In the genomic region with DNA sequence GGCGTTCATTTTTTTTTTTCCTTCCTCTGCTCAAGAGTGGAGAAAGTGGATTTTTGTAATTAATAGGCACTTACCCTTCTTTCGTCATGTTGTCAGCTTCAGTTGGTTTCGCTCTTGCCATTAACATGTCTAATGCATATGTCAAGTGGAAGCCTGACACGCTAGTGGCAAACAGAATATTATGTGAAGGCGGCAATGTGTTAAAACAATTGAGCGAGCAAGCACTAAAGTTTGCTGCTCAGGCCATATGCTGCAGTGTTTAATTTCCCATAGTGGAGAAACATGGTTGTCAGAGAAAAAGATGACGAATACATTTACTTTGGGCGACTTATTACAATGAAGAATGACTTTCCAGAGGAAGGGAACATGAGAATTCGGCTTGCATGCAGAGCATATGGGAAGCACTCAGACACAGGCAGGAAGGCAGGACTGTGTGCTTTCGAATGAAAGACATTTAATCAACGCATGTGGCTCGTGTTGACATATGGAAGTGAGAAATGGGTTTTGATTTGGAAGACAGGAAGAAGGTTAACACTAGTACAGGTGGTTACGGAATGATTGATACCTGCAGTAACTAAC, we compare ENCODE assay signal across 20 mouse cellular contexts.
DNase-seq lines count a peak whose midpoint lies in the region; ATAC-seq and TF ChIP-seq lines count a peak whose summit lies in the region.
"Had no signal": no experiment of that assay in that cellular context is flagged by ENCODE, and none has a peak within 500 bp of the region (broad histone marks: within the 10 kb centered on the region; RNA-seq: fewer than 3 reads in every experiment).

No protein-coding gene starts in this region.

- H3K4me1 ChIP-seq in limb, embryonic 11.5 days (ENCODE audit: control insufficient read depth, insufficient read depth, low read length) = peaks cover 3% of the 10 kb centered on the region; the same call in 1 of the 2 replicates
- H3K4me1 ChIP-seq: heart, embryonic 10.5 days had no signal

- no peaks in the 10 kb centered on the region for H3K27me3 ChIP-seq in limb, embryonic 11.5 days (ENCODE audit: control insufficient read depth, insufficient read depth, low read length)
- H3K27me3 ChIP-seq: embryonic facial prominence, embryonic 12.5 days had no signal

- no peaks in the 10 kb centered on the region for H3K9me3 ChIP-seq in limb, embryonic 11.5 days (ENCODE audit: control insufficient read depth, low read length)
- H3K9me3 ChIP-seq: embryonic facial prominence, embryonic 12.5 days; heart, embryonic 10.5 days had no signal

- H3K4me2 ChIP-seq in limb, embryonic 11.5 days (ENCODE audit: low read depth, severe bottlenecking) = no peak overlapping the region
- H3K4me2 ChIP-seq: embryonic facial prominence, embryonic 12.5 days; liver, embryonic 11.5 days; midbrain, embryonic 11.5 days had no signal

- H3K9ac ChIP-seq in limb, embryonic 11.5 days (ENCODE audit: low read length) = no peak overlapping the region
- H3K9ac ChIP-seq: embryonic facial prominence, embryonic 12.5 days; liver, postnatal 0 days had no signal

- no peak for TF ChIP-seq CTCF in brain, embryonic 14.5 days (IDR thresholded peaks at IDR 0.05; ENCODE audit: borderline replicate concordance, extremely low read depth, insufficient read depth, insufficient read length)

- 57% methylated on average over 13 of the region's 13 CpGs for WGBS in limb, embryonic 11.5 days

- no peak overlapping the region for H3K4me3 ChIP-seq in limb, embryonic 11.5 days (ENCODE audit: low read depth, low read length)
- H3K4me3 ChIP-seq: embryonic facial prominence, embryonic 12.5 days; heart, embryonic 10.5 days had no signal

- no peak for TF ChIP-seq POLR2A in brain, embryonic 14.5 days (IDR thresholded peaks at IDR 0.05; ENCODE audit: borderline replicate concordance, extremely low read depth, insufficient read depth, insufficient read length, poor library complexity, severe bottlenecking)

- DNase-seq in frontal cortex, postnatal 25 days (ENCODE audit: low spot score in 2 of 2) = no peak
- peak; percentile 40 for DNase-seq in brain, adult 2 months (ENCODE audit: low read depth, low spot score)
- DNase-seq in brain, embryonic 14.5 days (ENCODE audit: low read depth) = peak; percentile 83
- peak; percentile 40 for DNase-seq in limb, embryonic 11.5 days (ENCODE audit: low spot score)
- DNase-seq in spleen, postnatal 36 days (ENCODE audit: low spot score in 2 of 2) = no peak
- no peak for DNase-seq in urinary bladder, adult 18-20 months (ENCODE audit: low spot score in 2 of 2)
- DNase-seq: adrenal gland, adult 8-10 months; cerebellum, adult 9-10 months; gastrocnemius, postnatal 10 days; heart, postnatal 4 days; kidney, postnatal 36 days; left cerebral cortex, postnatal 4 days; liver, postnatal 0 days; lung, postnatal 10 days had no signal

- ATAC-seq in frontal cortex, adult (ENCODE audit: low TSS enrichment) = peak; percentile 67
- ATAC-seq in limb, embryonic 11.5 days (ENCODE audit: insufficient number of reproducible peaks, low FRiP score, low TSS enrichment, low read depth) = peak; percentile 62
- ATAC-seq: intestine, postnatal 0 days; liver, postnatal 0 days had no signal

- no peaks in the 10 kb centered on the region for H3K36me3 ChIP-seq in limb, embryonic 11.5 days (ENCODE audit: control insufficient read depth, insufficient read depth, low read length)
- H3K36me3 ChIP-seq: embryonic facial prominence, embryonic 12.5 days; heart, embryonic 10.5 days had no signal

- no peak overlapping the region for H3K27ac ChIP-seq in limb, embryonic 11.5 days (replicated peaks; ENCODE audit: low read depth, low read length)
- H3K27ac ChIP-seq: embryonic facial prominence, embryonic 12.5 days; heart, embryonic 10.5 days had no signal

Comparison
In these comparisons a context has a peak if more than half of its experiments do, and no peak if none do; other contexts are left out.
1. DNase-seq: peak in brain, adult 2 months (single experiment), brain, embryonic 14.5 days (single experiment) and limb, embryonic 11.5 days (single experiment); none in frontal cortex, postnatal 25 days (0 of 2), spleen, postnatal 36 days (0 of 2) and urinary bladder, adult 18-20 months (0 of 2).